Mouse (Mus musculus): ENCODE results near the gene Gabarapl2. TPM values are rescaled to one million over a fixed set of nuclear protein-coding genes. Genes with fewer than 3 reads are reported as not detected.

Gabarapl2 gene
- polyA plus RNA-seq, 1 experiment from 2014 or later, result 182 TPM

DNA sequence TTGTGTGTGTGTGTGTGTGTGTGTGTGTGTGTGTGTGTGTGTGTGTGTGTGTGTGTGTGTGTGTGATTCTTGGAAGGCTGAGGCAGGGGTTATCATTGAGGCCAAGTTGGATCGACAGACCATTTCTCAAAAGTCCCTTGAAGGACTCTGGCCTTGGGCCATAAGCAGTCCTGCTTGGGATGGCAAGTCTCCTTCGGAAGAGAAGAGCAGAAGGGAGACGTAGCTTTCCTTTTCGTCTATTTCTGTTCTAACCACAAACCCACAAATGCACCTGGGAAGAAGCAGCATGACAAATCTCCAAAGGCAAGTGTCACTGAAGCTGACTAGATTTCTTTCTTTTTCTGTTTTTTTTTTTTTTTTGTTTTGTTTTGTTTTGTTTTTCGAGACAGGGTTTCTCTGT lies 15.4 kb downstream of the Gabarapl2 start:
- ATAC-seq (ENCODE audit: insufficient number of reproducible peaks, low FRiP score, low TSS enrichment, low read depth), result no peak
- no peak overlapping the region for H3K9ac ChIP-seq (ENCODE audit: low read length)
- H3K4me1 ChIP-seq (ENCODE audit: control insufficient read depth, insufficient read depth, low read length), result no peaks in the 10 kb centered on the region
- no peaks in the 10 kb centered on the region for H3K9me3 ChIP-seq (ENCODE audit: control insufficient read depth, low read length)
- H3K27me3 ChIP-seq (ENCODE audit: control insufficient read depth, insufficient read depth, low read length), result no peaks in the 10 kb centered on the region
- 94% methylated on average over 5 of the region's 5 CpGs for WGBS
- H3K4me2 ChIP-seq (ENCODE audit: low read depth, severe bottlenecking), result no peak overlapping the region
- no peak overlapping the region for H3K27ac ChIP-seq (replicated peaks; ENCODE audit: low read depth, low read length)
- no peak for DNase-seq (ENCODE audit: low spot score)
- peaks cover 6% of the 10 kb centered on the region for H3K36me3 ChIP-seq (ENCODE audit: control insufficient read depth, insufficient read depth, low read length)
- H3K4me3 ChIP-seq (ENCODE audit: low read depth, low read length), result no peak overlapping the region

DNA sequence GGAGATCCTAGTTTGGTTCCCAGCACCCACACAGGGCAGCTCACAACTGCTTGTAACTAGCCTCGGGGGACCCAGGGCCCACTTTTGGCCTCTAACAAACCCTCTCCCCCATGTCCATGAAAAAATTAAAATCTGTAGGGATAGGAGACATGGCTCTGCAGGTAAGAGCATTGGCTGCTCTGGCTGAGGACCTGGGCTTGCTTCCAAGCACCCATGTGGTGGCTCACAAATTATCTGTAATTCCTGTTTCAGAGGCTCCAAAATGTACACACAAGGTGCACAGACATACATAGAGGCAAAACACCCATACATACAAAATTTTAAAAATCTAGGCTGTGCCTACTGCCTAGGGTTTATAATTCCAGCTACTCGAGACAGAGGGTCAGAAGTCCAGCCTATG lies 16.7 kb downstream of the Gabarapl2 start:
- ATAC-seq (ENCODE audit: insufficient number of reproducible peaks, low FRiP score, low TSS enrichment, low read depth) (no peak), DNase-seq (ENCODE audit: low spot score) (no peak)
- Histone ChIP-seq H3K36me3 (ENCODE audit: control insufficient read depth, insufficient read depth, low read length) (peaks cover 6% of the 10 kb centered on the region), H3K4me3 (ENCODE audit: low read depth, low read length) (no peak overlapping the region), H3K27me3 (ENCODE audit: control insufficient read depth, insufficient read depth, low read length) (no peaks in the 10 kb centered on the region), H3K4me2 (ENCODE audit: low read depth, severe bottlenecking) (no peak overlapping the region), H3K4me1 (ENCODE audit: control insufficient read depth, insufficient read depth, low read length) (no peaks in the 10 kb centered on the region), H3K9ac (ENCODE audit: low read length) (no peak overlapping the region), H3K9me3 (ENCODE audit: control insufficient read depth, low read length) (no peaks in the 10 kb centered on the region), H3K27ac (replicated peaks; ENCODE audit: low read depth, low read length) (no peak overlapping the region)
- 85% methylated on average over 2 of the region's 2 CpGs for whole genome bisulfite sequencing

DNA sequence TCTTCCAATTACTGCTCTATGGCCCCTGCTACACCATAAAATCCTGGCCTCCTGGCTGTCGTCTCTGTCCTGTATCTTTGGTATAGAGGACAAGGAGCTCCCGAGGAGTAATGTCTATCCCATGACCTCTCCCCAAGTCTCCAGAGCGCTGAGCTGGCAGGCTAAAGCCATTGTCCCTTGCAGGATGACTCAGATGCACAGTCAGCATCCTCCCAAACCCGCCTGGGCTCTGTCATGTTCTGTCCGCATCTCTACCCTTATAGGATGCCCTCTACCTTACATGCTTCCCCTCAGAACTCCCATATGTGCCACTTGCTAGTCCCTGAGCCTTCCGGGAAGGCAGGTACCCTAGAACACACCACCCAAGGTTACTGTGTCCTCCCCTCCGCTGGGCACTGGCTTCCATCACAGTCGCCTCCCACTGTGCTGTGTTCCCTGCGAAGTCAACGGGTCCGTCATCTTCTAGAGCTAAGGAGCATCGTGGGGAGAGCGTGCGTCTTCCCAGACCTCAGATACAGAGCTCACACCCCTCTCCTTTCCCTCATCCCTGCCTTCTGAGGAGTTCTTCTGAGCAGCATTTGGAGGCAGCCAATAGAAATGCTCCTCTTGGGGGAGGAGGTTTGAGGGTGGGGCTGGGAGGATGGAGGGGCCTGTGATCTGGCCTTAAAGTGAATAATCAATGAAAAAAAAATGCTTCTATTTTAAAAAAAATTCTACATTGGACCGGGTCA lies 20.3 kb downstream of the Gabarapl2 start:
- H3K27me3 ChIP-seq (ENCODE audit: control insufficient read depth, insufficient read depth, low read length), result no peaks in the 10 kb centered on the region
- H3K4me1 ChIP-seq (ENCODE audit: control insufficient read depth, insufficient read depth, low read length), result no peaks in the 10 kb centered on the region
- no peak for DNase-seq (ENCODE audit: low spot score)
- H3K27ac ChIP-seq (replicated peaks; ENCODE audit: low read depth, low read length), result no peak overlapping the region
- peaks cover 3% of the 10 kb centered on the region; the same call in 1 of the 2 replicates for H3K36me3 ChIP-seq (ENCODE audit: control insufficient read depth, insufficient read depth, low read length)
- H3K4me3 ChIP-seq (ENCODE audit: low read depth, low read length), result no peak overlapping the region
- WGBS, result 73% methylated on average over 15 of the region's 15 CpGs
- no peak overlapping the region for H3K9ac ChIP-seq (ENCODE audit: low read length)
- H3K4me2 ChIP-seq (ENCODE audit: low read depth, severe bottlenecking), result no peak overlapping the region
- H3K9me3 ChIP-seq (ENCODE audit: control insufficient read depth, low read length), result no peaks in the 10 kb centered on the region
- ATAC-seq (ENCODE audit: insufficient number of reproducible peaks, low FRiP score, low TSS enrichment, low read depth), result no peak

DNA sequence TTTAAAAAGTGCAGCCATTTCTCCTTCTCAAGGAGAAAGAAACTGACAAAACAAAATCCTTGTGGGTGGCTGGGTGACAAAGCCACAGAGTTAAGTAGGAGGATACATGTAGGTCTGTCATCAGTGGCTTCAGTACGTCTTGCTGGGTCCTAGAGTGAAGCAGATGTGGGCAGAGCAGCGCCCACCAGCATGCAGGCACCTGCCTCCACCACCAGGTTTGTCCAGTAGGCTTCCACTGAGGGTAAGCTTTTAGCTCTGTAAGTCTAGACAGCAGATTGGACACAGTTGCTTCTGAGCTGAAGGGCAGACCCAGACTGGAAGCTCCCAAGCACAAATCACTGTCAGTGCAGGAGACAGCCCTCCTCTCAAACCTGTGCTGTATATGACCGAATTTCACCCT lies 20.8 kb downstream of the Gabarapl2 start:
- Histone ChIP-seq H3K9me3 (ENCODE audit: control insufficient read depth, low read length) (no peaks in the 10 kb centered on the region), H3K27ac (replicated peaks; ENCODE audit: low read depth, low read length) (no peak overlapping the region), H3K27me3 (ENCODE audit: control insufficient read depth, insufficient read depth, low read length) (no peaks in the 10 kb centered on the region), H3K4me2 (ENCODE audit: low read depth, severe bottlenecking) (no peak overlapping the region), H3K4me3 (ENCODE audit: low read depth, low read length) (no peak overlapping the region), H3K9ac (ENCODE audit: low read length) (no peak overlapping the region), H3K36me3 (ENCODE audit: control insufficient read depth, insufficient read depth, low read length) (peaks cover 3% of the 10 kb centered on the region; the same call in 1 of the 2 replicates), H3K4me1 (ENCODE audit: control insufficient read depth, insufficient read depth, low read length) (no peaks in the 10 kb centered on the region)
- 74% methylated on average over 3 of the region's 3 CpGs for WGBS
- no peak for ATAC-seq (ENCODE audit: insufficient number of reproducible peaks, low FRiP score, low TSS enrichment, low read depth)
- DNase-seq (ENCODE audit: low spot score), result no peak

DNA sequence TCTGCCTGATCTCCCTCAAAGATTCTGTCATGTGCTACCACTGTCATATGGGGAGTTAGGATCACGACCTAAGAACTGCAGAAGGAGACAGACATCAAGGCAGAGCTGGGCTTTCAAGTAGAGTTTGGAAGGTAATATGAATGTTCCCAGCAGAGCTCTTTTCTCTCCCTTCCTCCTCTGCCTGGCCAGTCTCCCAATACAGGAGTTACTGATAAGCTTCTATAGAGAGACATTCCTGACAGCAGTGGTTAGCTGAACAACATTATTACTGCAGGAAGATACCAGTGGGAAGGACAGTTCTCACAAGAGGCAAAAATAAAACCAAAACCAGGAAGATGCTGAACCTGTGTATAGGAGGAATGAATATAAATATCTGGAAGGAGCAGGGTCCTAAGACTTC lies 22.1 kb downstream of the Gabarapl2 start:
- H3K9me3 ChIP-seq (ENCODE audit: control insufficient read depth, low read length), result no peaks in the 10 kb centered on the region
- no peak overlapping the region for H3K27ac ChIP-seq (replicated peaks; ENCODE audit: low read depth, low read length)
- no peaks in the 10 kb centered on the region for H3K27me3 ChIP-seq (ENCODE audit: control insufficient read depth, insufficient read depth, low read length)
- no peaks in the 10 kb centered on the region for H3K4me1 ChIP-seq (ENCODE audit: control insufficient read depth, insufficient read depth, low read length)
- no peak overlapping the region for H3K4me3 ChIP-seq (ENCODE audit: low read depth, low read length)
- no peak for ATAC-seq (ENCODE audit: insufficient number of reproducible peaks, low FRiP score, low TSS enrichment, low read depth)
- H3K36me3 ChIP-seq (ENCODE audit: control insufficient read depth, insufficient read depth, low read length), result no peaks in the 10 kb centered on the region; the same call in 1 of the 2 replicates
- no peak overlapping the region for H3K9ac ChIP-seq (ENCODE audit: low read length)
- H3K4me2 ChIP-seq (ENCODE audit: low read depth, severe bottlenecking), result no peak overlapping the region
- no peak for DNase-seq (ENCODE audit: low spot score)
- WGBS, result 76% methylated on average over 1 of the region's 1 CpGs

DNA sequence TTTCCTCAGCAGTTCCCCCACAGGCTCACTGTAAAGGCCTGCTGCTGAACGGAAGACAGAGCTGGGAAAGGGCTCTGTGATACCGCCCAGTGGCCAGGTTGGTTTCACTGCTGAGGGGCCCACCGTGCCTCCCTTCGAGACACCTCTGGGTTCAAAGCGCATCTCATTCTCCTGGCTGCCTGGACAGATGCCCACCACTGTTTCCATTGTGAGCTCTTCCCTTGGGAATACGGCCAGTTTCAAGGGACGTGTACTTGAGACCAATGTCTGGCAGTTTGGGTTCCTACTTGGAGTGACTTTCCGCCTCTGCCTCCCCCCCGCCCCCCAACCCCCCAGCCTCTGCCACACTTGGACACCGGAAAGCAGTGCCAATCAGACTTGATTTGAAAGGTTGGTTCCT lies 22.6 kb downstream of the Gabarapl2 start:
- WGBS, result 85% methylated on average over 10 of the region's 10 CpGs
- Histone ChIP-seq H3K27me3 (ENCODE audit: control insufficient read depth, insufficient read depth, low read length) (no peaks in the 10 kb centered on the region), H3K4me3 (ENCODE audit: low read depth, low read length) (no peak overlapping the region), H3K36me3 (ENCODE audit: control insufficient read depth, insufficient read depth, low read length) (no peaks in the 10 kb centered on the region; the same call in 1 of the 2 replicates), H3K4me1 (ENCODE audit: control insufficient read depth, insufficient read depth, low read length) (no peaks in the 10 kb centered on the region), H3K9ac (ENCODE audit: low read length) (no peak overlapping the region), H3K9me3 (ENCODE audit: control insufficient read depth, low read length) (no peaks in the 10 kb centered on the region), H3K4me2 (ENCODE audit: low read depth, severe bottlenecking) (no peak overlapping the region), H3K27ac (replicated peaks; ENCODE audit: low read depth, low read length) (no peak overlapping the region)
- DNase-seq (ENCODE audit: low spot score) (no peak), ATAC-seq (ENCODE audit: insufficient number of reproducible peaks, low FRiP score, low TSS enrichment, low read depth) (no peak)

DNA sequence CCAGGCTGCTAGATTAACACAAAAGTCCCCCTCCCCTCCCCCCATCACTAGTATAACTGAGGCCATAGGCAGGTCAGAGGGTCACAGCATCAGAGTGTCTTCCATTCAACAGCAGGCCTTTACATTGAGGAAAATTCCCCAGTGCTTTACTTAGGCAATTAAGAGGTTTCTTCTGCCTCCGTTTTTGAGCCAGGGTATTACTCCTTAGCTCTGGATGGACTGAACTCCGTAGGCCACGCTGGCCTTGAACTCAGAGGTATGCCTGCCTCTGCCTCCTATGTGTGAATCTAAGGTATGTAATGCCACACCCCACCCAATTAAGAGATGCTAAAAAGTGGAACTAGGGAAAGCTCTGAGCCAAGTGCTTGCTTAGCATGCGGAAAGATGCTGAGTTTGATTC lies 23.0 kb downstream of the Gabarapl2 start:
- no peak overlapping the region for H3K9ac ChIP-seq (ENCODE audit: low read length)
- H3K4me3 ChIP-seq (ENCODE audit: low read depth, low read length), result no peak overlapping the region
- no peak overlapping the region for H3K4me2 ChIP-seq (ENCODE audit: low read depth, severe bottlenecking)
- ATAC-seq (ENCODE audit: insufficient number of reproducible peaks, low FRiP score, low TSS enrichment, low read depth), result no peak
- no peaks in the 10 kb centered on the region for H3K9me3 ChIP-seq (ENCODE audit: control insufficient read depth, low read length)
- no peaks in the 10 kb centered on the region; the same call in 1 of the 2 replicates for H3K36me3 ChIP-seq (ENCODE audit: control insufficient read depth, insufficient read depth, low read length)
- H3K27me3 ChIP-seq (ENCODE audit: control insufficient read depth, insufficient read depth, low read length), result no peaks in the 10 kb centered on the region
- no peaks in the 10 kb centered on the region for H3K4me1 ChIP-seq (ENCODE audit: control insufficient read depth, insufficient read depth, low read length)
- 90% methylated on average over 4 of the region's 4 CpGs for WGBS
- no peak for DNase-seq (ENCODE audit: low spot score)
- H3K27ac ChIP-seq (replicated peaks; ENCODE audit: low read depth, low read length), result no peak overlapping the region

DNA sequence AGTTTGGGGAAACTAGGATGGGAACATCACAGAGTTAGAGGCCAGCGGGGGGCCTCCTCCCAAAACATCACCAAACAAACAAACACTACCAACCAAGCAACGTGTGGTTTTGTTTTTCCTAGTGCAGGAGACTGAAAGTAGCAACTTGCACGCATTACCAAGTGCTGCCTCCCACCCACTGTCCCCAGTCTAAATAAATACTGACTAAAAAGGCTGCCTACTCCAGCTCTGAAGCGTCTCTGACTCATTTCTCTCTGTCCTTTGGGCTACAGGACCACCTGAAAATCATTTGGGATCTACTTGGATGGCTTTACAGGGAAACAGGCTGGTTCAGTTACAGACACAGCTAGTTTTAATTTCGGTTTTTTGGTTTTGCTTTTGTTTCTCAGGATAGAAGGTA lies 23.8 kb downstream of the Gabarapl2 start:
- Histone ChIP-seq H3K4me3 (ENCODE audit: low read depth, low read length) (no peak overlapping the region), H3K36me3 (ENCODE audit: control insufficient read depth, insufficient read depth, low read length) (no peaks in the 10 kb centered on the region; the same call in 1 of the 2 replicates), H3K27me3 (ENCODE audit: control insufficient read depth, insufficient read depth, low read length) (no peaks in the 10 kb centered on the region), H3K9me3 (ENCODE audit: control insufficient read depth, low read length) (no peaks in the 10 kb centered on the region), H3K9ac (ENCODE audit: low read length) (no peak overlapping the region), H3K4me2 (ENCODE audit: low read depth, severe bottlenecking) (no peak overlapping the region), H3K4me1 (ENCODE audit: control insufficient read depth, insufficient read depth, low read length) (no peaks in the 10 kb centered on the region), H3K27ac (replicated peaks; ENCODE audit: low read depth, low read length) (no peak overlapping the region)
- 54% methylated on average over 5 of the region's 5 CpGs for WGBS
- no peak for DNase-seq (ENCODE audit: low spot score)
- ATAC-seq (ENCODE audit: insufficient number of reproducible peaks, low FRiP score, low TSS enrichment, low read depth), result no peak

All from limb, embryonic 11.5 days (tissue).